Mouse (Mus musculus) heart, embryonic 13.5 days (tissue): ENCODE measurements around the gene Add2. TPM values are rescaled to one million over a fixed set of nuclear protein-coding genes. Genes with fewer than 3 reads are reported as not detected.

Experiments used
- ATAC-seq: fragments of 200-750 bp; cut with Nextera tagmentation; 2 replicates; pipeline ENCODE4 v1.8.0; 2017; ENCODE audit warnings: moderate TSS enrichment; ENCODE audit not compliant: insufficient number of reproducible peaks, low FRiP score, low TSS enrichment; ENCODE audit errors: extremely low read depth
- H3K27ac ChIP-seq: fragments of 300-500 bp; sonication (generic); replicated peaks from 2 replicates; pipeline ENCODE4 v1.5.1; 2015; ENCODE audit warnings: moderate library complexity, mild to moderate bottlenecking, inconsistent platforms
- H3K27me3 ChIP-seq: fragments of 300-500 bp; sonication (generic); replicated peaks from 2 replicates; pipeline ENCODE4 v1.6.1; 2015; ENCODE audit warnings: mild to moderate bottlenecking, inconsistent platforms
- H3K36me3 ChIP-seq: fragments of 300-500 bp; sonication (generic); 2 replicates; pipeline ENCODE4 v1.6.1; 2015; ENCODE audit warnings: mild to moderate bottlenecking, inconsistent platforms
- H3K4me1 ChIP-seq: fragments of 300-500 bp; sonication (generic); 2 replicates; pipeline ENCODE4 v1.6.1; 2015; ENCODE audit warnings: inconsistent platforms
- H3K4me2 ChIP-seq: fragments of 300-500 bp; sonication (generic); 2 replicates; pipeline ENCODE4 v1.6.1; 2015; ENCODE audit warnings: inconsistent platforms, mild to moderate bottlenecking, moderate library complexity
- H3K4me3 ChIP-seq: fragments of 300-500 bp; sonication (generic); 2 replicates; pipeline ENCODE4 v1.5.1; 2015; ENCODE audit warnings: moderate library complexity, mild to moderate bottlenecking, inconsistent platforms
- H3K9ac ChIP-seq: fragments of 300-500 bp; sonication (generic); 2 replicates; pipeline ENCODE4 v1.6.1; 2015; ENCODE audit warnings: inconsistent platforms, mild to moderate bottlenecking, moderate library complexity
- H3K9me3 ChIP-seq: fragments of 300-500 bp; sonication (generic); 2 replicates; pipeline ENCODE4 v1.6.1; 2016; ENCODE audit warnings: inconsistent platforms
- WGBS: fragments of 180-500 bp; shearing (Covaris S2); methylation state at CpG from one replicate; pipeline ENCODE4 v1.1.7; 2015; ENCODE audit warnings: mixed read lengths; 5-methylcytosine and 5-hydroxymethylcytosine counted together
- polyA plus RNA-seq: library from polyadenylated mRNA; unstranded; fragments of >200 nt; fragmentation: Nextera tagmentation; extraction: Ambion mirVana; gene quantifications from 2 replicates; pipeline ENCODE4 v1.2.1, GENCODE M21; 2015

Gene Add2
- polyA plus RNA-seq, 1 experiment from 2014 or later, result 6.4 TPM

- Histone ChIP-seq H3K9me3 (no peaks in the 10 kb centered on the region), H3K4me2 (no peak overlapping the region), H3K27ac (no peak overlapping the region), H3K4me3 (no peak overlapping the region), H3K27me3 (no peaks in the 10 kb centered on the region; the same call in none of the 2 replicates), H3K9ac (no peak overlapping the region), H3K4me1 (0 out of 2 replicates have a peak, but pooled peaks cover 5% of the 10 kb centered on the region), H3K36me3 (no peaks in the 10 kb centered on the region)
- 64% methylated on average over 6 of the region's 6 CpGs for WGBS
- ATAC-seq, result no peak
Measured at GRCm38 (mm10) chr6:86066727-86067126, 38.2 kb downstream of the Add2 start.

DNA sequence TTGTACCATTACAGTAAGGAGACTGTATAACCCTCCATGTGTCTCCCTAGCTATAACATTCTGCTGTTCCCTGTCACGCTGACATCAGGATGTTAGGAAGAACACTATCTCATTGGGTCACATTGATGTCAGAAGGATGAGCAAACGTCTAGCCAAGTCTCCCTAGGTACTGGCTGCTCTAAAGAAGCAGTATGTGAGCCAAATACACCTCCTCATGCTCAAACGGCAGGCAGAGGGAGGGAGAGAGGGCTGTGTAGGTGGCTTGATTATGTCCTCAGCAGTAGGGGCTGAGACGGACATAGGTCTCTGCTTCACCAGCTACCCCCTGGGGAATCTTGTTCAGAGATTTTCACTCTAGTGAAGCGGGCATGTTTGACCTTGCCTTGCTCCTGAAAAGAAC lies 38.7 kb downstream of the Add2 start:
- 51% methylated on average over 5 of the region's 5 CpGs for WGBS
- Histone ChIP-seq H3K27me3 (peaks cover 2% of the 10 kb centered on the region), H3K4me3 (no peak overlapping the region), H3K4me2 (no peak overlapping the region), H3K27ac (no peak overlapping the region), H3K9me3 (no peaks in the 10 kb centered on the region), H3K9ac (no peak overlapping the region), H3K4me1 (0 out of 2 replicates have a peak, but pooled peaks cover 5% of the 10 kb centered on the region), H3K36me3 (no peaks in the 10 kb centered on the region)
- ATAC-seq, result no peak

DNA sequence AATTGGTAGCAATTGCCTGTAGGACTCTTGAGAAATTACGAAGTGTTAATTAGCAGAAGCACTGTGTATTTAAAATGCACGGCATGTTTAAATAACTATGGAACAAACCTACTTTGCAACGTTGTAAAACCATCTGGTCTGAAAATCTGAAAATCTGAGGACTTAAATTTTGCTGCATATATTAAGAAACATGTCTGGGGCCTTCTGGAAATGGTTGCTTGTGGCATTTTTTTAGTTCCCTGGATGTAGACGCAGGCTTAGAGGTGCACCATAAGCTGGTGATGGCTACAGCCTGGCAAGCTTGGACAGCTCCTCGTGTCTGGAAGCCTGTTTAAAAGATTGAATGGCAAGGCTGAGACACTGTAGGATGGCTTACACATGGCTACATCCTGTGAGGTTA lies 40.5 kb downstream of the Add2 start:
- Histone ChIP-seq H3K36me3 (no peaks in the 10 kb centered on the region), H3K27ac (no peak overlapping the region), H3K4me1 (0 out of 2 replicates have a peak, but pooled peaks cover 5% of the 10 kb centered on the region), H3K4me3 (no peak overlapping the region), H3K9me3 (no peaks in the 10 kb centered on the region), H3K9ac (no peak overlapping the region), H3K27me3 (peaks cover 2% of the 10 kb centered on the region), H3K4me2 (no peak overlapping the region)
- no peak for ATAC-seq
- 65% methylated on average over 5 of the region's 5 CpGs for WGBS

DNA sequence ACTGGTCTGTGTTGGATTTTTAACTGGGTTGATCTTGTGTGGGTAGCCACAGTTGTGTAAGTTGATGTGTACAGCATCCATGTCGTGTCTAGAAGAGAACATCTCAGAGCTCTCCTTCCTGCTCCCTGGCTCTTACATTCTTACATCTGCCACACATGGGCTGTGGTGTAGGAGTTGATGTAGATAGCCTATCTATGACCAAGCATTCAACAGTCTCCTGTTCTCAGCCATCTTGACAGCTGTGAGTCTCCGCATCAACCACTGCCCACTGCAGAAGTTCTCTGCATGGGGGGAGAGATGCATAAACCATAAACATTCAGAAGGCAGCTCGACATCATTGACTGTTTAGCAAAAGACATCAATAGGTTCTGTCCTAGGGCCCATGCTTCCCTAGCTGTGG lies 41.4 kb downstream of the Add2 start:
- Histone ChIP-seq H3K27me3 (peaks cover 2% of the 10 kb centered on the region), H3K4me1 (peaks cover 5% of the 10 kb centered on the region; the same call in 1 of the 2 replicates), H3K27ac (no peak overlapping the region), H3K4me2 (no peak overlapping the region), H3K4me3 (no peak overlapping the region), H3K36me3 (no peaks in the 10 kb centered on the region), H3K9me3 (no peaks in the 10 kb centered on the region), H3K9ac (no peak overlapping the region)
- 70% methylated on average over 3 of the region's 3 CpGs for WGBS
- ATAC-seq, result no peak

DNA sequence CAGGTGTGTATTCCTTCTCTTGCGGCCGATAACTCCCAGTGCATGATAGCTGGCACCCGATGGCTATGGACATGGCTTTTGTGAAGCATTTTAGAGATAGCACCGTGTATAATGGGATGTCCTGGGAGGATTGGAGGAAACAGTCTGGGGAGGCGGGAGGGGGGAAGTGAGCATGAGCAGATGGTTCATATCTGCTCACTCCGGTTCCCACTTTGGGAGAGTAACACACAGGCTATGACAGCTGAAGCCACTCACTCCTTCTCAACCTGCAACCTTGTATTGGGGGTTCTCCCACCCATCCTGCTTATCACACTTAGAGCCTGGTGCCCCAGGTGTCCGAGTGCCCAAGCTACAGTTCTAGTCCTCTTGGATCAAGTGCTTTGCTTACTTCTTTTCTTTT lies 41.8 kb downstream of the Add2 start:
- H3K4me1 ChIP-seq, result peaks cover 5% of the 10 kb centered on the region; the same call in 1 of the 2 replicates
- no peak overlapping the region for H3K9ac ChIP-seq
- H3K27ac ChIP-seq, result no peak overlapping the region
- peaks cover 2% of the 10 kb centered on the region for H3K27me3 ChIP-seq
- H3K4me3 ChIP-seq, result no peak overlapping the region
- ATAC-seq, result no peak
- H3K9me3 ChIP-seq, result no peaks in the 10 kb centered on the region
- H3K4me2 ChIP-seq, result no peak overlapping the region
- no peaks in the 10 kb centered on the region for H3K36me3 ChIP-seq
- WGBS, result 61% methylated on average over 7 of the region's 7 CpGs

- H3K4me2 ChIP-seq, result no peak overlapping the region
- no peaks in the 10 kb centered on the region for H3K9me3 ChIP-seq
- ATAC-seq, result no peak
- peaks cover 7% of the 10 kb centered on the region; the same call in 1 of the 2 replicates for H3K4me1 ChIP-seq
- H3K27me3 ChIP-seq, result 0 out of 2 replicates have a peak, but pooled peaks cover 2% of the 10 kb centered on the region
- 84% methylated on average over 3 of the region's 3 CpGs for WGBS
- no peak overlapping the region for H3K27ac ChIP-seq
- H3K4me3 ChIP-seq, result no peak overlapping the region
- no peaks in the 10 kb centered on the region for H3K36me3 ChIP-seq
- no peak overlapping the region for H3K9ac ChIP-seq
Measured at GRCm38 (mm10) chr6:86073882-86074281, 45.4 kb downstream of the Add2 start.

DNA sequence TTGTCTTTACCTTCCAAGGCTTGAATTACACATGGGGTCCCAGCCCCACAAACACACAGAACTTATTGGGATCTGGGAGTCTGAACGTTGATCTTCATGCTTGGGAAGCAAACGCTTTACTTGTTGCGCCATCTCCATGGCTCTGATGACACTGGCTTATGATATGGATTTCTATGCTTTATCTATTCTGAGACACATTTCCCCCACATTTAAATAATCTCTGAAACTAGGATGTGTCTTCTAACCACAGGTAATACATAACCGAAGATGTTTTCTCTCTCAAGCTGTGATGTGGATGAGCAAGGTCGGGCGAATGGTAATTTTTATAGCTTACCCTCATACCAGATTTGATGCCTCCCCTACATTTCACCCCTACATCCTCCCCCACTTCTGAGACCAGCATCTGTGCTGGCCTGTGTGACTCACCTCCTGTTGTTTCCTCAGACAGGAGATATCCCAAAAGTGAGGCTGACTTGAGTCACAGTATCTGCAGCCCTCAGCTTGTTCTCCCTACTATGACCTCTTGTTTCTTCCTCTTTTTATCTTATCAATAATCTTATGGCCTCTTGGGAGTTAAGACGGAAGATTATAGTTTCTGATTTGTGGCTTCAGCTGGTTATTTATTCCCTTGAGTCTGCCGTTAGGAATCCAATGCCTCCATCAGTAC lies 46.2 kb downstream of the Add2 start:
- no peak overlapping the region for H3K27ac ChIP-seq
- H3K9me3 ChIP-seq, result no peaks in the 10 kb centered on the region
- ATAC-seq, result no peak
- H3K4me1 ChIP-seq, result peaks cover 7% of the 10 kb centered on the region; the same call in 1 of the 2 replicates
- no peak overlapping the region for H3K4me2 ChIP-seq
- H3K9ac ChIP-seq, result no peak overlapping the region
- no peak overlapping the region for H3K4me3 ChIP-seq
- H3K27me3 ChIP-seq, result 0 out of 2 replicates have a peak, but pooled peaks cover 2% of the 10 kb centered on the region
- no peaks in the 10 kb centered on the region for H3K36me3 ChIP-seq
- WGBS, result 76% methylated on average over 8 of the region's 8 CpGs

DNA sequence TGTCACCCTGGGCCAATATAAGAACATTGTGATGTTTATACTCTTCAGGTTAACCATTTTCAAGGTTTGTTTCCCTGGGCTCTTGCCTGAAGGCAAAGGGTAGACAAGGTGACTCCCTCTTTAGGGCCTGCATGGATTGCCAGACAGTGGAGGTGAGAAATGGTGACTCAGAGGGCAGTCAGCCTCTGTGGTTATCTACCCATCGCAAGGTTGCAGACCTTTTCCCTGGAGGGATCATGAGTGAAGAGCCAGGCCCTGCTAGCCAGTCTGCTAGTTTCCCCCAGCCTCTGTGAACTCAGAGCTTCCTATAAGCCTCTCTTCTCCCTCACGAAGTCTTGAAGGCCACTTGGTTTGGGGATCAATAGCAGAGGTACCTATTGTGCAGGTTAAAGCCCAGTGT lies 48.0 kb downstream of the Add2 start:
- no peaks in the 10 kb centered on the region for H3K9me3 ChIP-seq
- H3K4me1 ChIP-seq, result peaks cover 2% of the 10 kb centered on the region; the same call in 1 of the 2 replicates
- no peak overlapping the region for H3K9ac ChIP-seq
- ATAC-seq, result no peak
- no peaks in the 10 kb centered on the region for H3K36me3 ChIP-seq
- peak overlapping the region; percentile 46; the same call in 1 of the 2 replicates for H3K27ac ChIP-seq
- 0 out of 2 replicates have a peak, but pooled peaks cover 2% of the 10 kb centered on the region for H3K27me3 ChIP-seq
- WGBS, result 74% methylated on average over 2 of the region's 2 CpGs
- no peak overlapping the region for H3K4me3 ChIP-seq
- H3K4me2 ChIP-seq, result no peak overlapping the region

- WGBS, result 45% methylated on average over 5 of the region's 5 CpGs
- ATAC-seq, result peak; percentile 68
- no peaks in the 10 kb centered on the region for H3K27me3 ChIP-seq
Measured at GRCm38 (mm10) chr6:86077880-86078279, 49.4 kb downstream of the Add2 start.

DNA sequence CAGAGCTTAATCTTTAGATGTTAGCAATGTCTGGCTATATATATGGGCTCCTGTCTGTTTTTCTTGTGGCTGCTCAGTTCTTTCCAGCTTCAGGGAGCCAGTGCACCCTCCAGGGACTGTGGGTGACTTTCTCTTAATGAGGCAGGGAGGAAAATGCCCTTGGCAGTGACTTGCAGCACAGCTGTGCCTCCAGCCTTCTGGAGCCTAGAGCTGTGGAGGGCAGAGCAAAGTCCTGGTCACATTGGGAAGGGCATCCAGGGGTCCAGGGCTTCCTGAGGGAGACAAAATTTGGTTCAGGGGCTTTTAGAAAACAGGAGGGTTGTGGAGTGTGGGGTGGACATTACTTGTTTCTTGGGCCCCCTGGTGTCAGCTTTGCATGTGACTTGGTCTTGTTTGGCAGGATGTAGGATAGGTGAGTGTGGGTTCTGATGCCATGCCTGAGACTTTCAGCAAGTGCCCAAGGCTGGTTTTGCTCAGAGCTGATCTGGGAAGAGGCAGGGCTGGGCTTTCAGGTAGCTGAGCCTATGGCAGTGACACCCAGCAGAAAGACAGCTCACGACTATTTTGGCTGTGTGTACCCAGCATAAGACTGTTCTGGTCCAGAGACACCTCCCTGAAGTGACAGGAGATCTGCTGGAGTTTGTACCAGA lies 50.0 kb downstream of the Add2 start:
- Histone ChIP-seq H3K4me2 (peak overlapping the region; percentile 54), H3K9ac (peak overlapping the region; percentile 38; the same call in 1 of the 2 replicates), H3K36me3 (no peaks in the 10 kb centered on the region), H3K27me3 (no peaks in the 10 kb centered on the region), H3K4me1 (peaks cover 2% of the 10 kb centered on the region), H3K4me3 (peak overlapping the region; percentile 28), H3K9me3 (no peaks in the 10 kb centered on the region), H3K27ac (peak overlapping the region; percentile 51)
- ATAC-seq, result no peak
- WGBS, result 55% methylated on average over 1 of the region's 1 CpGs

More at GRCm38 (mm10) chr6:86077880-86078279, 49.4 kb downstream of the Add2 start:
- Histone ChIP-seq H3K9ac (peak overlapping the region; percentile 38; the same call in 1 of the 2 replicates), H3K36me3 (no peaks in the 10 kb centered on the region), H3K4me1 (peaks cover 2% of the 10 kb centered on the region), H3K27ac (peak overlapping the region; percentile 51), H3K9me3 (no peaks in the 10 kb centered on the region), H3K4me2 (peak overlapping the region; percentile 54), H3K4me3 (peak overlapping the region; percentile 28)

DNA sequence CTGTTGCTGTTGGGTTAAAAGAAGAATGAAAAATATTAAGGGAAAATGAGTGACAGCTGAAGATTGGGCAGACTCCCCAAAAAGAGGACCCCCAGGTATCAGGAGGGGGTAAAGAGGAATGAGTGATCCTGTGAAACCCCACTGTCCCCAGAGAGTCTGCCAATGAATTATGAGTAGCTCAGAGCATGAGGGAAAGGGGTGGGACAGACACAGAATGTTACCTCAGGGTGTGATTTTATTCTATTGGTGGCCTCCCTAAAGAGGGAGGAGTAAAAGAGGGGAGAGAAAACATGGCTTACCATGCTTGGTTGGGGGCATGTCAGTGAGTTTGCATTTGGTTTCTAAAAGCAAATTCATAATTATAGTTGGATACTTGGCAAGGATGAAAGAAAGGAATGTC lies 50.8 kb downstream of the Add2 start:
- H3K36me3 ChIP-seq, result no peaks in the 10 kb centered on the region
- peak overlapping the region; percentile 54 for H3K4me2 ChIP-seq
- no peaks in the 10 kb centered on the region for H3K9me3 ChIP-seq
- H3K9ac ChIP-seq, result no peak overlapping the region
- H3K4me1 ChIP-seq, result peaks cover 2% of the 10 kb centered on the region
- ATAC-seq, result no peak
- no peak overlapping the region; the same call in 1 of the 2 replicates for H3K27ac ChIP-seq
- peak overlapping the region; percentile 28; the same call in 1 of the 2 replicates for H3K4me3 ChIP-seq
- H3K27me3 ChIP-seq, result no peaks in the 10 kb centered on the region
